Mouse (Mus musculus) limb, embryonic 11.5 days (tissue): ENCODE results near the gene Gm49333. TPM values are rescaled to one million over a fixed set of nuclear protein-coding genes. Genes with fewer than 3 reads are reported as not detected.
"Not testable (repeated sequence)": the region's sequence is repeated elsewhere in the genome, so short reads cannot be mapped to it uniquely, and the experiment has no call there.

ENCODE experiments used
- ATAC-seq: fragments of 200-750 bp; cut with Nextera tagmentation; 2 replicates; pipeline ENCODE4 v1.8.0; 2017; ENCODE audit warnings: low read depth; ENCODE audit not compliant: insufficient number of reproducible peaks, low FRiP score, low TSS enrichment
- DNase-seq: peaks from one replicate; pipeline ENCODE4 v3.0.0-alpha.2; 2015; ENCODE audit warnings: low spot score
- H3K27ac ChIP-seq: fragments of 300-500 bp; sonication (generic); replicated peaks from 2 replicates; pipeline ENCODE4 v1.5.1; 2014; ENCODE audit warnings: low read depth, mild to moderate bottlenecking, low read length
- H3K27me3 ChIP-seq: fragments of 300-500 bp; sonication (generic); 2 replicates; pipeline ENCODE4 v1.6.1; 2014; ENCODE audit warnings: mild to moderate bottlenecking, low read length, mixed read lengths; ENCODE audit not compliant: control insufficient read depth, insufficient read depth
- H3K36me3 ChIP-seq: fragments of 300-500 bp; sonication (generic); 2 replicates; pipeline ENCODE4 v1.6.1; 2014; ENCODE audit warnings: mild to moderate bottlenecking, low read length, moderate library complexity, mixed read lengths; ENCODE audit not compliant: control insufficient read depth, insufficient read depth
- H3K4me1 ChIP-seq: fragments of 300-500 bp; sonication (generic); 2 replicates; pipeline ENCODE4 v1.6.1; 2014; ENCODE audit warnings: low read length, mixed read lengths; ENCODE audit not compliant: control insufficient read depth, insufficient read depth
- H3K4me2 ChIP-seq: fragments of 300-500 bp; sonication (generic); 2 replicates; pipeline ENCODE4 v1.6.1; 2014; ENCODE audit warnings: low read depth, mild to moderate bottlenecking, moderate library complexity; ENCODE audit not compliant: severe bottlenecking
- H3K4me3 ChIP-seq: fragments of 300-500 bp; sonication (generic); 2 replicates; pipeline ENCODE4 v1.5.1; 2014; ENCODE audit warnings: low read depth, low read length
- H3K9ac ChIP-seq: fragments of 300-500 bp; sonication (generic); 2 replicates; pipeline ENCODE4 v1.6.1; 2014; ENCODE audit warnings: mild to moderate bottlenecking, low read length
- H3K9me3 ChIP-seq: fragments of 300-500 bp; sonication (generic); 2 replicates; pipeline ENCODE4 v1.6.1; 2016; ENCODE audit warnings: low read length; ENCODE audit not compliant: control insufficient read depth
- WGBS: fragments of 180-500 bp; shearing (Covaris S2); extraction: QIAGEN DNeasy Blood & Tissue Kit; methylation state at CpG from one replicate; pipeline ENCODE4 v1.1.7; 2014; 5-methylcytosine and 5-hydroxymethylcytosine counted together
- polyA plus RNA-seq: library from polyadenylated mRNA; unstranded; fragments of >200 nt; fragmentation: Nextera tagmentation; extraction: Ambion mirVana; gene quantifications from 2 replicates; pipeline ENCODE4 v1.2.1, GENCODE M21; 2014

Gm49333 gene
- polyA plus RNA-seq, 1 experiment from 2014 or later, result not detected

DNA sequence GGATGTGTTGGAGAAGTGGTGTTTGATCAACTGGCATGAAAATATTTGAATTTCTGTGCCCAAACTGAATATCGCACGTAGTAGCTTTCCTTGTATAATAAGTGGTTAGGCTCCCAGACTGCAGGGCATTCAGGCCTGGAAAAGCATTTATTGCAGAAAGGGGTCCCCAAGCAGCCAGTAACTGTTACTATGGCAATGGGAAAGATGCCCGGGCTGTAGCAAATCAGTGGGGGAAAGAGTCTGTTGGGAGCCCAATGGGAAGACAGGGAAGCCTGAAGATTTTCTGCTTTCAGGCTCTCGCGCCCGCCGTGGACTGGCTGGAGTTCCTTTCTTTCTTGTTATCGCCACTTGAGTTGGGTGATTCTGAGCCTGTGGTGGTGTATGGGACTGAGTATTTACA lies 27.0 kb downstream of the Gm49333 start:
- Histone ChIP-seq H3K27ac (no peak overlapping the region), H3K4me2 (no peak overlapping the region), H3K4me3 (no peak overlapping the region), H3K4me1 (no peaks in the 10 kb centered on the region), H3K9ac (no peak overlapping the region), H3K27me3 (no peaks in the 10 kb centered on the region), H3K36me3 (no peaks in the 10 kb centered on the region), H3K9me3 (no peaks in the 10 kb centered on the region)
- 78% methylated on average over 8 of the region's 8 CpGs for WGBS
- ATAC-seq, result no peak
- DNase-seq, result no peak

DNA sequence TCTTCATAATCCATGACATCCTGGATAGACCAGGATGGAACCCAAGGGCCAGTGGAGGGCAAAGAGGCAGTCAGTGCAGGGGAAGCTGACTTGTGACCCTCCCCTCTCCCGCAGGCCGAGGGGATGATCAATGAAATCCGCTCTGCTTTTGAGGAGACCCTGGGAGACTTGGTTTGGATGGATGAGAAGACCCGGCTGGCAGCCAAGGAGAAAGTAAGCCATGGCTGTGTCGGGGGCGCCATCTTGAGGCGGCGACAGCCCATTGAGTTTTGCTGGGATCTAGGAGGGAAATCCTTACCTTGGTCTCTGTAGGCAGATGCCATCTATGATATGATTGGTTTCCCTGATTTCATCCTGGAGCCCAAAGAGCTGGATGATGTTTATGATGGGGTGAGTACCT lies 30.8 kb downstream of the Gm49333 start:
- no peak overlapping the region for H3K4me2 ChIP-seq
- no peak overlapping the region for H3K9ac ChIP-seq
- peak; percentile 79 for DNase-seq
- H3K9me3 ChIP-seq, result no peaks in the 10 kb centered on the region
- no peak overlapping the region for H3K4me3 ChIP-seq
- no peaks in the 10 kb centered on the region for H3K36me3 ChIP-seq
- H3K27ac ChIP-seq, result no peak overlapping the region
- WGBS, result under 1% methylated on average over 8 of the region's 8 CpGs
- H3K27me3 ChIP-seq, result no peaks in the 10 kb centered on the region
- ATAC-seq, result no peak
- H3K4me1 ChIP-seq, result no peaks in the 10 kb centered on the region

DNA sequence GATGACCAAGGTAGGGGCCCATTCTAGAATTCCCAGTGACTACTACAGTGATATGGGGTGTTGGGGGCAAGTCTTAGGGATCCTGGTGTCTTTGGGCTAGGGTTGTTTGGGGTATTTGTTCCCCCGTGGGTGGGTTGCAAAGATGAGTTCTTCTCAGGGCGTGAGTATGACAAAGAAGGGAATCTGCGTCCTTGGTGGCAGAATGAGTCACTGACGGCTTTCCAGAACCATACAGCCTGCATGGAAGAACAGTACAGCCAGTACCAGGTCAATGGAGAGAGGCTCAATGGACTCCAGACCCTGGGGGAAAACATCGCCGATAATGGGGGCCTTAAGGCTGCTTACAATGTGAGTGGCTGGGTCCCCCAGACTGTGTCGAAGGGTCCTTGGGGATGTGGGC lies 32.5 kb downstream of the Gm49333 start:
- DNase-seq (no peak), ATAC-seq (no peak)
- Histone ChIP-seq H3K36me3 (no peaks in the 10 kb centered on the region), H3K4me3 (no peak overlapping the region), H3K9me3 (no peaks in the 10 kb centered on the region), H3K9ac (no peak overlapping the region), H3K4me1 (no peaks in the 10 kb centered on the region), H3K27ac (no peak overlapping the region), H3K4me2 (no peak overlapping the region), H3K27me3 (no peaks in the 10 kb centered on the region)
- WGBS, result 87% methylated on average over 7 of the region's 7 CpGs

- H3K9ac ChIP-seq, result peak within 1 kb of the TSS; percentile 83
Observed at GRCm38 (mm10) chr16:20651076-20651946, 39.9 kb downstream of the Gm49333 start, which contains the start of gene Psmd2. TSS of gene Psmd2 (plus strand) at chr16:20651652.

DNA sequence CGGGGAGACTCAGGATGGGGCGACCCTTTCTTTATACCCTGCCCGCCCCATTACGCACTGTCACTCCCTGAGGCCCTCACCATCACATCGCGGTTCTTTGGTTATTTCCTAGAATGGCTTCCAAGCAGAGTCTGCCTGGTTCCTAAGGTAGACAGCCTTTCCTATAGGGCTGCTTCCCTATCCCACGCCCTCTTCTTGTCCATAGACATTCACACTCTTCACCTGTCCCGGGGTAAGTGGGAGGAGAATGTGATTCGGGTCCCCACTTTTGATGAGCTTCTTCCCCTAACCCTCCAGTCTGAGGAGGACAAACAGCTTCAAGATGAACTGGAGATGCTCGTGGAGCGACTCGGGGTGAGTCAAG lies 40.5 kb downstream of the Gm49333 start:
- H3K4me1 ChIP-seq, result peaks cover 7% of the 10 kb centered on the region; the same call in 1 of the 2 replicates
- no peak overlapping the region for H3K27ac ChIP-seq
- H3K4me3 ChIP-seq, result peak overlapping the region; percentile 92
- no peaks in the 10 kb centered on the region for H3K9me3 ChIP-seq
- H3K27me3 ChIP-seq, result no peaks in the 10 kb centered on the region
- H3K4me2 ChIP-seq, result peak overlapping the region; percentile 78
- peaks cover 17% of the 10 kb centered on the region; the same call in 1 of the 2 replicates for H3K36me3 ChIP-seq
- WGBS, result 11% methylated on average over 12 of the region's 12 CpGs
- peak overlapping the region; percentile 83 for H3K9ac ChIP-seq
- DNase-seq (no peak), ATAC-seq (peak; percentile 40)

More at GRCm38 (mm10) chr16:20651076-20651946, 39.9 kb downstream of the Gm49333 start, which contains the start of gene Psmd2:
- peak; percentile 97 for DNase-seq
- no peaks in the 10 kb centered on the region for H3K9me3 ChIP-seq
- no peaks in the 10 kb centered on the region for H3K27me3 ChIP-seq
- H3K4me2 ChIP-seq, result peak within 1 kb of the TSS; percentile 78
- 2% methylated on average over 46 of the region's 46 CpGs for WGBS
- H3K27ac ChIP-seq, result 0 out of 2 replicates have a peak within 1 kb of the TSS, but pooled peaks have one; percentile 42
- H3K4me3 ChIP-seq, result peak within 1 kb of the TSS; percentile 92
- ATAC-seq, result peak; percentile 93
- peaks cover 11% of the 10 kb centered on the region; the same call in 1 of the 2 replicates for H3K36me3 ChIP-seq
- H3K4me1 ChIP-seq, result peaks cover 7% of the 10 kb centered on the region; the same call in 1 of the 2 replicates

- no peak overlapping the region for H3K9ac ChIP-seq
- ATAC-seq (no peak), DNase-seq (no peak)
- no peaks in the 10 kb centered on the region for H3K9me3 ChIP-seq
- no peak overlapping the region for H3K27ac ChIP-seq
- H3K27me3 ChIP-seq, result no peaks in the 10 kb centered on the region
- H3K4me1 ChIP-seq, result peaks cover 7% of the 10 kb centered on the region; the same call in 1 of the 2 replicates
- peaks cover 24% of the 10 kb centered on the region; the same call in 1 of the 2 replicates for H3K36me3 ChIP-seq
- no peak overlapping the region for H3K4me3 ChIP-seq
- 57% methylated on average over 2 of the region's 2 CpGs for WGBS
- H3K4me2 ChIP-seq, result no peak overlapping the region
Observed at GRCm38 (mm10) chr16:20653315-20653714, 41.9 kb downstream of the Gm49333 start.

DNA sequence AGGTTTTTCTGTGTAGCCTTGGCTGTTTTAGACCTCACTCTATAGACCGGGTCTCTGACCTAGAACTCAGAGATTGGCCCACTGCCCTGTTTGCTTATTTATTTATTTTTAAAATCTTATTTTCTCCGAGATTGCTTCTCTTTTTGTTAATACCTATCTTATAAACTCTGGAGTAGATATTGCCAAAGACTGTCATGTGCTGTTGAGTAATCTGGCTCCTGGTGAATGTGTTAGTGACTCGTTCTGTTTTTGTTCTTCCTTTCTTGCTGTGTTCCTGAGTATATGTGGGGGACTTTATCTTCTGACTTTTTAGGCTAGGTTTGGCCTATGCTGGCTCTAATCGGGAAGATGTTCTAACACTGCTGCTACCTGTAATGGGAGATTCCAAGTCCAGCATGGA lies 46.3 kb downstream of the Gm49333 start:
- no peak overlapping the region for H3K4me3 ChIP-seq
- no peak overlapping the region for H3K27ac ChIP-seq
- DNase-seq (no peak), ATAC-seq (no peak)
- 91% methylated on average over 4 of the region's 4 CpGs for WGBS
- peaks cover 50% of the 10 kb centered on the region for H3K36me3 ChIP-seq
- H3K4me1 ChIP-seq, result 0 out of 2 replicates have a peak, but pooled peaks cover 2% of the 10 kb centered on the region
- H3K4me2 ChIP-seq, result no peak overlapping the region
- no peak overlapping the region for H3K9ac ChIP-seq
- no peaks in the 10 kb centered on the region for H3K27me3 ChIP-seq
- H3K9me3 ChIP-seq, result no peaks in the 10 kb centered on the region

DNA sequence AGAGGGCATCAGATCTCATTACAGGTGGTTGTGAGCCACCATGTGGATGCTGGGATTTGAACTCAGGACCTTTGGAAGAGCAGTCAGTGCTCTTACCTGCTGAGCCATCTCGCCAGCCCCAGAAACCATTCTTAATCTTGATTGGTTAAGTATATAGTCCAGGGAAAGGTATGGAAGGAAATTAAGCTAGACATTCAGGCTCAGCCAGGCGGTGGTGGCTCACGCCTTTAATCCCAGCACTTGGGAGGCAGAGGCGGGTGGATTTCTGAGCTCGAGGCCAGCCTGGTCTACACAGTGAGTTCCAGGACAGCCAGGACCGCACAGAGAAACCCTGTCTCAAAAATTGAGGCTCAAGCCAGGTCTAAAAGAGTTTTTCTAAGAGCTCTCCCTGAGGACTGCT lies 56.6 kb downstream of the Gm49333 start, which contains the start of gene Eif4g1:
Gene Eif4g1 (plus strand): TSS at position 301 of the 400 bp plus-strand sequence.
- H3K9me3 ChIP-seq, H3K27me3 ChIP-seq, H3K36me3 ChIP-seq, H3K4me1 ChIP-seq, H3K9ac ChIP-seq, H3K27ac ChIP-seq, ATAC-seq, DNase-seq, H3K4me2 ChIP-seq, H3K4me3 ChIP-seq: not testable (repeated sequence)
- 96% methylated on average over 5 of the region's 6 CpGs for WGBS
